Mouse (Mus musculus) liver, adult 2 months (tissue): Measurements from ENCODE around the gene Casc3.

ENCODE experiments used
- CTCF ChIP-seq: fragments of 200-500 bp; IDR thresholded peaks from 2 replicates; pipeline ENCODE4 v1.5.1; 2011; ENCODE audit warnings: low read depth, low read length, control low read depth
- POLR2A ChIP-seq: fragments of 200-500 bp; IDR thresholded peaks from 2 replicates; pipeline ENCODE4 v1.6.1; 2011; ENCODE audit warnings: low read length, control low read depth; ENCODE audit not compliant: insufficient read depth; ENCODE audit errors: extremely low read depth

GRCm38 (mm10) chr11:98810686-98811085, 6.0 kb downstream of the Casc3 start:
- TF ChIP-seq CTCF: no peak
- no peak for TF ChIP-seq POLR2A
